Mouse (Mus musculus) ES-CJ7 (cell line): Measurements from ENCODE around the gene Paqr5.

ENCODE experiments used
- DNase-seq: peaks from one replicate; pipeline ENCODE4 v3.0.0; 2011; ENCODE audit warnings: low read depth, low spot score

The Paqr5 gene

GRCm38 (mm10) chr9:62013316-62014097, 13.1 kb downstream of the Paqr5 start:
- DNase-seq, result no peak

DNA sequence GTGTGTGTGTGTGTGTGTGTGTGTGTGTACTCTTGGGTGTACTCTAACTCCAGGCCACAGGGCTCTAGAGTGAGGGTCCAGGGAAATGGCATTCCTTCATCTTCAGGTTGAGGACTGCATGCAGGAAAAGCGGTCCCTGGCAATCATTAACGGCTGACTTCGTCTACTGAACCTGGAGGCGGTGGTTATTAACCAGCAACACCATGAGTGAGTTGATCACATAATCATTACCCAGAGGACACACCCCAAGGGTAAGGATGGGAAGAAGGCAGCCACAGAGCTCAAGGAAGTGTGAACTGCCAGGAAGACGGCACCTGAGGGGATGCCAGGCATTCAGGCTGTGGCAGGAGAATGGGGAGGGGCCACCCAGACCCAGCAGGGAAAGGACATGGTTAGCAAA, 18.3 kb downstream of the Paqr5 start:
- no peak for DNase-seq

DNA sequence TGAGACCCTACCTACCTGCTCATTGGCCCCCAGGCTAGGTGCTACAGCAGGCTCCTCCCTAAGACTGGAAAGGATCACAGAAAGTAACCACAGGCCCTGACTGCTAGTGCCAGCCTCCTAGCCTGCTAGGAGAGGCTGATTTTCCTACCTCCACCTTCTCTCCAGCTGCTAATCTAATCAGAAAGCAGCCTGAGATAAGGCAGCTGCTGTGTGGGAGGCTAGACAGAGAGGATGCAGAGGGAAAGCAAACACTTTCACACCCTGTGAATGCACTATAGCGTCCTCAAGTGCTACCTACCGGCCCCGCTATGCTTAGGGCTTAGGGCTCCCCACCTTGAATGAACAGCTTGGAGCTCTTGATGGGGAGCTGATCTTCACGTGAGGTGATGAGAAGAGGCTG, 19.6 kb downstream of the Paqr5 start:
- DNase-seq, result no peak

GRCm38 (mm10) chr9:62003611-62004010, 23.0 kb downstream of the Paqr5 start:
- DNase-seq, result no peak

GRCm38 (mm10) chr9:61999653-62000420, 26.8 kb downstream of the Paqr5 start:
- DNase-seq, result peak; percentile 12

DNA sequence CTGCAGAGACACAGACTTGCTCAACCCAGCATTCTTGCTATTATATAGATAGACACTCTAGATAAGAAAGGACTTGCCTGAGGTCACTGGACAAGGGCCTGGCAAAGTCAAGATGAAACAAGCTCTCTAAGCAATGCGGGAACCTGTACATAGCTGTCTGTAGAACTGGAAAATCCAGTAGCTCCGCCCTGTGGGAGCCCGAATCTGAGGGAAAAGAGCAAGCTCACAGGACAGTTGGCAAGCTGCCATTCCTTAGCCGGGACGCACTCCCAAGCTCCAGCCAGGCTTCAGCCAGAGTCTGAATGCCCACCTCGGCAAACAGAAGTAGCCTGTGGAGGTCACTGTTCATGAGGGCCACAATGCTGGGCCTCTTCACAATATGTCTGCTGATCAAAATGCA, 28.8 kb downstream of the Paqr5 start:
- DNase-seq, result peak; percentile 19

GRCm38 (mm10) chr9:61991158-61991557, 35.5 kb downstream of the Paqr5 start:
- no peak for DNase-seq

DNA sequence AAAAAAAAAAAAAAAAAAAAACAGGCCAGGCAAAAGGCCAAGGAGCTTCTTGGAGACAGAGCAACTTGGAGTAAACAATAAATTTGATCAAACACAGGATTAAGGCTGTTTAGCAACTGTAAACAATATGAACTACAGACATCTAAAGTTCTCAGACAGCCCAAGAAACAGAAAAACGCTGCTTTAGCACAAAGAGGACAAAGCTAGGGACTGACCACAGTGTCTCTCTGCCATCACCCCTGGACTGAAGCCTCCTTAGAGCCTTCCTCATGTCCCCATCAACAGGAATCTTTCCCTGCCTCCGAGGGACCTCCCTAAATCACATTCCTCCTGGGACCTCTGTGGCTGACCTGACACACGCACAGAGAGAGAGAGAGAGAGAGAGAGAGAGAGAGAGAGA, 35.9 kb downstream of the Paqr5 start:
- DNase-seq, result no peak

DNA sequence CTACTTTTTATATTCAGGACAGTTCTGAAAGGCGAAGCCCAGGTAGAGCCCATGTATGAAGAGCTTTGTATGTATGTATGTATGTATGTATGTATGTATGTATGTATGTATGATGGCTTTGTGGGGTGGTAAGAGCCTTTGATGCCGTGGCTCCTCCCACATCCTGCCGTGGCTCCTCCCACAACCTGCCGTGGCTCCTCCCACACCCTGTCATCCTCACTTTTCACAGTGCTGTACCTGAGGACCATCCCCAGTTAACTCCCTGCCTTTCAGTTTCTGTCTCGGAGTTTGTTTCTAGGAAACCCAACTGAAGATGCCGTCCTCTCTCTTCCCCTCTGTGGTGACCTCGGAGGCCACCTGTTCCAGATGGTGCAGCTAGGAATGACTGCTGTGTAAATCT, 40.6 kb downstream of the Paqr5 start:
- no peak for DNase-seq

GRCm38 (mm10) chr9:61985183-61985863, 41.3 kb downstream of the Paqr5 start:
- DNase-seq, result peak; percentile 48

GRCm38 (mm10) chr9:61982940-61983620, 43.6 kb downstream of the Paqr5 start:
- peak; percentile 39 for DNase-seq

DNA sequence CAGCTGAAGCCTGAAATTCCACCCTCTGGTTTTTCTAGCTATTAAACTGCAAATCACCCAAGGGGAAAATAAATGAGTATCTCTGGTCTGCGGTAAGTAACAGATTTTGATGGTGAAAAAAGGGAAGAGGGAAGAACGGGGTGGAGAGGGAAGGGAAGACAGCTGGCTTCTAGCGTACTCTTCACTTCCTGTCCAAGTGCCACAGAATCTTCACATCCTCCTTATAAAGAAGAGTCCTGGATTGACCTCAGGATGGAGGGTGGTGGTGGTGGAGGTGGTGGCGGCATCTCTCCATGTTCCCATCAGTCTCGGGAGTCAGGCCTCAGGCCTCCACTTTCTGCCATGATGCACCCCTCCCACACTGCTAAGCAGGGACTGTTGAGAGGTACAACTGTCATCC, 44.8 kb downstream of the Paqr5 start:
- no peak for DNase-seq

- DNase-seq, result peak; percentile 27
Observed at GRCm38 (mm10) chr9:61979983-61980382, 46.7 kb downstream of the Paqr5 start.

DNA sequence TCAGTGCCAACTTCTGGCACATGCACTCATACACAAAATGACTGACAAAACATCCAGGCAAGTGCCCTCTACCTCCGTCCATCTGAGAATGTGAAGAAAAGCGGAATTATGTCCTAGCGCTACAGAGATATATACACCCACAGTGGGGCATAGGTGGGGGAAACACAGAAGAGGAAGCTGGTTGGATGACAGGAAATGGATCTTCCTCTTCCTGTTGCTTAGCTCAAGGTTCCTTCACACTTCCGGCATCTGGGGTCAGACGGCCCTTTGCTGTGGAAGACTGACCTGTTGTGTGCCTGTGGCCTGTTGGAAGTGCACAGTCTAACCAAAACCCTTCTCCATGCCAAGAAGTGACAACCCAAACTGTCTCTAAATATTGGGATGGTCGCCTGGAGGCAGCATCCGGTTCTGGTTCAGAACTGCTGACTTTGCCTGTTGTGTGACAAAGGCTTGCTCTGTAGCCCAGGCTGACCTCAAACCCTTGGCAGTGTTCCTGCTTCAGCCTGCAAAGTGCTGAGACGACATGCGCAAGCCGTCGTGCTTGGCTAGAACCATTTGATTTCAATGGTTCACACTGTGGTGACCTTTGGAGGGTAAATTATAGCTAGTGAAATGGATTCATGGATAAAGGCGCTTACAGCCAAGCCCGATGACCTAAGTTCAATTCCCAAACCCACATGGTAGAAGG, 49.3 kb downstream of the Paqr5 start:
- DNase-seq, result no peak

GRCm38 (mm10) chr9:61972031-61972430, 54.6 kb downstream of the Paqr5 start:
- no peak for DNase-seq

GRCm38 (mm10) chr9:61971045-61971444, 55.6 kb downstream of the Paqr5 start:
- DNase-seq, result no peak

GRCm38 (mm10) chr9:61967357-61967756, 59.3 kb downstream of the Paqr5 start:
- DNase-seq, result no peak

GRCm38 (mm10) chr9:61965987-61966386, 60.7 kb downstream of the Paqr5 start:
- DNase-seq, result no peak

- peak; percentile 76 for DNase-seq
Observed at GRCm38 (mm10) chr9:61965411-61965930, 61.2 kb downstream of the Paqr5 start.

DNA sequence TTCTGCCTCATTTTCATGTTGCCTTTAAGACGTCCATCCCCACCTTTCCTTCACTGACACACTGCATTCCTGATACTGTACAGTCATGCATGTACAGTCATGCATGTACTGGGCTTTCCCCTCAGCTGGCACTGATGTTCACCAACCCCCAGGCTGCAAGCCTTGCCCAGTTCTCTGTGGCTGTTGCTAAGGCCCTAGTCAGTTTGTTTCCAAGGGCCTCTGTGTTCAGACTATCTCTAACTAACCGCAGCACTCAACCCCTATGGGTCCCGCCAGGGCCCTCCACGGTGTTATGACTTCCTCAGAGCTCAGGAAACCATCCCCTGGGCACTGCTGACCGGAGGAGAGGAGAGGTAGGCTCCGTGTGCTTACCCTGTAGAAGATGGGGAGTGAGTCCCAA, 63.3 kb downstream of the Paqr5 start:
- DNase-seq, result no peak

GRCm38 (mm10) chr9:61961181-61961580, 65.5 kb downstream of the Paqr5 start:
- no peak for DNase-seq
